Mouse (Mus musculus) retina, adult 2 months (tissue): Measurements from ENCODE around the gene Blnk.

ENCODE experiments used
- DNase-seq: peaks from one replicate; pipeline ENCODE4 v3.0.0-alpha.2; 2012; ENCODE audit warnings: low read depth, low spot score

Blnk gene

DNA sequence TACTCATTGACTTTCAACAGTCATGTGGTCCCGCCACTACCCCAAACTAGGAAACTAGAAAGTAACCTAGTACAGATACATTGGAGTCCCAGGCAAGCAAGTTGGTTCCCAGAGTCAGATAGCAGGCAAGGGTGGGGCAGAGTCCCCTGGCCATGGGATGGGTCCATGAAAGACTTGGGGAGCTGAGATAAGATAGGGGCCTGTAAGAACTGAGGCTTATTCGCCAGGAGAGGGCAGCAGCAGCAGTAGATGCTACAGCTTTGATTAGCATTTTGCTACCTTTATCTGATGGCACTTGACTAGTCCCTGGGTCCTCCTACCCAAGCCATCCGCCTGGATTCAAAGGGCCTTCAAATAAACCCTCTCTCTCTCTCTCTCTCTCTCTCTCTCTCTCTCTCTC is 5.2 kb upstream of the Blnk start:
- no peak for DNase-seq

DNA sequence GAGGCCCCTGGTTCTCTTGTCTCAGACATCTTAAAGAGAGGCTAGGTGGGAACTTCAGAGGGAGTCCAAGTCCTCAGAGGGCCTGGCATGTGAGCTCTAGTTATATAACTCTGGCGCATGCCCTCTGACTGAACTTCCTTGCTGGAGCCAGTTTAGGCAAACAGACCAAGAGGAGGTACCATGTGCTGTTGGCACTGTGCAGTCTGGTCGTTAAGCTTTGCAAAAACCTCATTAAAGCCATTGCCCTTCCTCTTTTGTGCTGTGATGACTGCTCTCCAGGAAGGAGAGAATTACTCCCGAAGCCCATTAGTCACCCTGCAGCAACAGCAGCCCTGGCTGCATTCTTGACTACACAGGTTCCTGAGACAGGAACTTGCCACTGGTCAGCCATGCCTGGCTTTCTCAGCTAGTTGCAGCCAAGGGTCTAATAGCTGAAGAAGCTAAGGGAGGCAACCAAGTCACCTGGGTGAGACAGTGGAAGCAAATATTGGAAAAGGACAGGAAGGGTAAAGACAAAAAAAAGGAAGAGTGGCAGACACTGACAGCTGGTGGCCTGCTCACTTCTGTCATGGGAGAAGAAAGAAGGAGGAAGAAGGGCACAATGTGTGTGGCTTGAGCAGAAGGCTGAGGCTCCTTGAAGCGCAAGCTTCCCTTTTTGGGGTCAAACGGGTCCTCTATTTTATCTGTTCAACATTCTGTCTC is 4.3 kb upstream of the Blnk start:
- DNase-seq, result no peak

DNA sequence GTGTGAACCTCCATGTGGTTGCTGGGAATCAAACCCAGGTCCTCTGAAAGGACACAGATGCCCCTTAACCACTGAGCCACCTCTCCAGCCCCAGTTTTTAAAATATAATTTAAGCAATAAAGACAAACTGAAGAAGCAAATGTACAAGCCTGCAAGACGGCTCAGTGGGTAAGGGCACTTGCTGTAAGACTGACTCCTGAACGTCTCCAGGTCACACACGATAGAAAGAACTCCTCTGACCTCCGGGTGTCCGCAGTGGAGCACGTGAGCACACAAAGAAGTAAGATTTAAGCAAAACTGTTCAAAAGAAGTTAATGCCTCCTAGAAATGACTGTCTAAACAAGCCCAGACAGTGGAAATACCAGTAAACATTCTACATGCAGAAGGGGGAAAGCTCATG is 2.4 kb upstream of the Blnk start:
- no peak for DNase-seq

DNA sequence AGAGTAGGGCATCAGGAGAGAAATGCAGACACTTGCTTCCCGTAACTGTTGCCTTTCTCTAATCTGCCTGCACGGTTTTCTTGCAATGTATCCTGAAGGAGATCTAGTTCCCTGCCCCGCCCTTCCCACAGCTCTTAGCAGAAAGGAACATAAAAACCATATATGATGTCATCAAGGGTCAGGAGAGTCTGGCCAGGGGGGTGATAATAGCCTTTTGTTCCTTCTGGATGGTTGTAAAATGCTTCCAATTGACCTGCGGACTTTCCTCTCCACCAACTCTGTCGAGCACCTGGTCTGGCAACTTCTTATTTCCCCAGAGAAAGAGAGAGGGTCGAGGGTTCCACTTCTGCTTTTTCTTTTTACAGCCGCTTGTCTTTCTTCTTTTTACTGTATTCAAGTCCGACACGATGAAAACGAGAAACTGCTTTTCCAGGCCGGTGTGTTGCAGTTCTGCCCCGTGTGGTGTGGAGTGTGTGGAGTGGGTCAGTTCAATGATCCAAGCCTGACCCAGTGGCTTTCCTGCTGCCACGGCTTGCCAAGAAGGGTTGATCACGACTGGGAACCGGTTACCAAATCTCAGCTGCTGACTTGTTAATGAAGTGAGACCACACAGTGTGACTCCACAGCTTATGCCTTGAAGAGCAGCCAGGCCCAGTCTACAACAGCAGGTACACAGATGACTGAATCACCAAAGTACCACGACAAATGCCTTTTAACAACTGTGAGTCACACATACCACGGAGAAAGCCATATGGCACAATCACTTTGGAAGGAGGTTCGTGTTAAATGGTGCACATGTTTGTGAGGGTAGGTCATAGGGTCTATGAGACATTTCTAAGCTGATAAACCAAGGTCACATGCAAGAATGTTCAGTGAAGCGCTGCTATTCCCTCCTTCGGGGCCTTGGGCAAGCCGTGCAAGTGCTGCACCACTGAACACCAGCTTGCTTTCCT is 1.4 kb upstream of the Blnk start:
- no peak for DNase-seq

DNA sequence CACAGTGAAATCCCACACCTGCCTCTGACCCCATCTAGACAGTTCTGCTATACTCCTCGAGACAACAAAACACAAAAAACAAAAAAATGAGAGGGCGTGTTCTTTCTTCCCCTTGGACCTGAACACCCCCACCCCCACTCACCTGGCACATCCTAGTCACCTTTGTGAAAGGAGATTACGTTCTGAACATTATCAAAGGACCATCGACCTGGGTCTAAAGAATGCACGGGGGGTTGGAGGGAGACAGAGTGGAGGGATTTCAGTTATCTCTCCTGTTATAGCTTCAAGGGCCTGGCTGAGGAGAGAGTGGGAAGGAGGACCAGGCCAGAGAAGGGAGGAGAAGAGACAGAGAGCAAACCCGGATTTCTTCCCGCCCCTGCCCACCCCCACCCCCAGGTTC is 576 bp upstream of the Blnk start:
- DNase-seq, result no peak

DNA sequence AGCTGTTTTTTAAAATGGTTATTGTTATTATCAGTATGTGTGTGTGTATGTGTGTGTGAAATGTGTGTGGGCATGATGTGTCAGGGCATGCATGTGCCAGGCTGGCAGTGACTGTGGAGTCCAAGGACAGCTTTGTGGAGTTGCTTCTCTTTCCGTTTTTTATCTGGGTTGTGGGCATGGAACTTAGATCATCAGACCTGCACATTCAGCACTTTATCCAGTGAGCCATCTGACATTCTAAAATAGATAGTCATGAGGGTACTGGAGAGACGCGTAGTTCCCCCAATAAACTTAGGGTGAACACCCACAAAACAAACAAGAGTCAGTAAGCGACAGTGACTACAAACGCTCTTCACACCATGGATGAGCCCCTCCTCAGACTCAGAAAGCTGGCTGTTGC is 979 bp downstream of the Blnk start:
- DNase-seq, result no peak

DNA sequence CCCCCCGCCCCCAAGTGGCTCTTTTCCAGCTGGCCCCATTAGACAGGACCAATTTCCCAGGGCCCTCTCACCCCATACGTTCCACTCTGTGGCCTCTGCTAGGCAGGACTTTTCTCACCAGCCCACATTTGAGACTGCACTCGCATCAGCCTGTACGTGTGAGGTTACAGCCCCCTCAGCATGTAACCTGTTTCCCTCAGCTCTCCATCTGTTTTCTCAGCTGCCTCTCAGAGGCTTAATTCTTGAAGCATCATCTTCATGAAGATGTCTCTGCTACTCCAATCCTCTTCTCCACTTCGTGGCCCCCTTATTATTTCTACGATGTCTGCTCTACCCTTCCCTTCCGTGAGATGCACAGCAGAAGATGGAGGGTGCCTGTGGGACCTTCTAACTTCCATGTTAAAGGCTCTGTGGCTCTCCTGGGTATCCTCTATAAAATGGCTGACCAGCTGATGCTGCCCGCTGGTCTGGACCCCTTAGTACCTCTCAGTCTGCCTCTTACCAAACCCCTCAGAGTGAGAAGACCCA is 1.8 kb downstream of the Blnk start:
- DNase-seq, result no peak

DNA sequence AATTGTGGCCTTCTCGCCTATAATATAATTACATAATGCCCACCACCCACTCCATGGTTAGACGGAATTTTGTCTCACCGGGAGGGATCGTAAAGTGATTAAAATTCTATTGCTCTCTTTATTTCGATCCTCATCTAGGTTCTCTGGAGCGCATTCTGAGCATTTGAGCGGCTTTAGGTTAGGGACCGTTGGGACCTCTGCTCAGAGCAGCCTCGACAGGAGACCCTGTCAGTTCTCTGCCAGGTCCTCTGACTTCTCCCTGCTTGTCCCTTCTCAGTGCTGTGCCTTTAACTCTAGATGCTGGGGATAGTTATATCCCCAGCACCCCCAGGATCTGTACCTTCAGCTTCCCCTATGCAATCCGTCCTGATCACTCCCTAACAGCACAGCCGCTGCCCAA is 2.2 kb downstream of the Blnk start:
- DNase-seq, result no peak

DNA sequence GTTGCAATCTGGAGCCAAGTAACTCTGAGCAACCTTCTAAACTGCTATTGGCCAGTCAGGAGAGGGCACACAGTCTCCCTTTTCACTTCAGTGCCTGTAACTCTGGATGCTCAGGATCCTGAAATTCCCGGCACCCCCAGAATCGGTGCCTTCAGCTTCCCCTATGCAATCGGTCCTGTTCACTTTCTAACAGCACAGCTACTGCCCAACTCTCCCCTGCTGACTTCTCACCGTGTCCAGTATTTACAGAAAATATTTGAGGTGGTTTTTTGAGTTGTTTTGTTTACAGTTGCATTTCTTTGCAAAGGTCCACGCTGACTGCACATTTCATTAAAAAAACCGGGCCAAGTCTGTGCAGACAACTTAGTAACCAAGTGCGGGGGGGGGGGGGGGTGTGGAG is 2.7 kb downstream of the Blnk start:
- DNase-seq, result no peak

DNA sequence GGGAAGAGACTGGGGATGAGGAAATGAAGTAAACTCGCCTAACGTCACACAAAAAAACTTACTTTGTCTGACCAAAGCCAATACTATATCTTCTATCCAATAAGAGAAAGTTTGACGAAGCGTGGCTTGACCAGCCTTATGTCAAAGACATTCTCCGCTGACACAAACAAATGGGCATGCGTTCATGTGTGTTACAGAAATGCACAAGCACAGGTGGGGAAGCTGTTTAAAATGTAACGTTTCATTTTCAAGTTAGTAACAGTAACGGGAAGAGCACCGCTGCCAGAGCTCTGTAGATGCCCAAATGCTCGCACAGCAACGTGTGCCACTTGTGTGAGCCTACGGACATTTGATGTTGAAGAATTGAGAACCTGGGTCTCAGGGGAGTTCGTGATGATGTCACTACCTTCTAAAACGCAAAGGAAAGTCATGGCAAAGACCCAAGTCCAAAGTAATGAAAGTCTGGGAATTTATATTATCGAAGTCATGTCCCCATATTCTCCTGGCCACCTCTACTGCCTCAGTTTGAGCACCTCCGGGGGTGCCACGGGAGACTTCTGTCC is 3.5 kb downstream of the Blnk start:
- DNase-seq, result no peak

DNA sequence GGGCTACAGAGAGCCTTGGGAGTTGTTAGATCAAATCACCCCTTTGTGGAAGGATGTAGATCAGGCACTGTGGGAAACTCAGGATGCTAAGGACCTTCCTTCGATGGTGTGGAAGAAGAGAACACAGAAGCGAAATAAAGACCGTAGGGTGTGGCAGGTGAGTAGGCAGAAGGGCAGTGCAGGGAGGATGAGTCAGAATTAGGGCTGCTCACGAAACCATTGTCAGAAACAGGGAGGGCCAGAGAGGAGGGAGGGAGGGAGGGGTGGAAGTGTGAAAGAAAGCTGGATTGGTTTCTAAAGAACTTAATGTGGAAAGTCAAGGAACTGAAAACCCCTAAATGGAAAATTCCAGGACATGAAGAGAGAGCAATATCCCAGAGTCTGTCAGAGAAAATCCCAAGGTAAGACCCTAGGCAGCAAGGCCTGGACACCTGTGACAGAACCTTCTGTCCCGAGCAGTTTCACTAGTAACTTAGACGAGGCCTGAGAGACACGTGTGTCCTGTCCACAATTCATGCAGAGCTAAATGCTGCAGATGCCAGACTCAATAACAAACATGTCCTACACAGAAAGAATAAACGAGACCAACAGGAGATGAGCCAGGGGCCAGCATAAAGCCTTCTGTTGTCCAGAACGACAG is 4.3 kb downstream of the Blnk start:
- no peak for DNase-seq

DNA sequence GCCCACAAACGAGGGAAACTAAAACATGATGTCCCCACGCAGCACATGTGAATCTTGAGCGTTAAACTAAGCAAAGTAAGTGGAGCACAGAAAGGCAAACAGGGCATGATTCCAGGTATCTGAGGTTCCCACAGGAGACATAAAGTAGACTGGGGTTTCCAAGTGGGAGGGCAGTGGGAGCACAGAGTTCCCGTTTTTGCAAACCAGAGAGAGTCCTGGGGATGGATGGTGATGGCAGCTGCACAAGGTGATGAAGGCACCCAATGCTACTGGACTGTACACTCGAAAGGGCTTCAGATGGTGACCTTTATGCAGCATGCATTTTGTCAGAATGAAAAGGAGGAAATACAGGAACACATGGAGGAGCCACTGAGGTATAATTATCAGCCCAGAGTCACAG is 5.5 kb downstream of the Blnk start:
- no peak for DNase-seq

DNA sequence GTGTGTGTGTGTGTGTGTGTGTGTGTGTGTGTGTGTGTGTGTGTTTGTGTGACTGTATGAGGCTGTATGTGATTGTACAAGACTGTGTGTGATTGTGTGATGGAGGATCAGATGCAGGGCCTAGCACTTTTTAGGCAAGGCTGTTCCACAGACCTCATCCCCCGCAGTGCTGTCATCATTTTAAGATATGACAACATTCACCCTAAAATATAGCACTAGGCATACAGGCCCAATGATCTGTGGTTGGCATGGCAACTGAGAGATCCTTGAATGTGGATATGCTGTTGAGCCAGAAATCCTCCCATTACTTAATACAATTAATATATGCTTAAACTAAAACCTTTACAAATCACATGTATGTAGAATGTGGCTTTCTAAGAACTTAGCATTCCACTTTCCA is 9.8 kb downstream of the Blnk start:
- no peak for DNase-seq

DNA sequence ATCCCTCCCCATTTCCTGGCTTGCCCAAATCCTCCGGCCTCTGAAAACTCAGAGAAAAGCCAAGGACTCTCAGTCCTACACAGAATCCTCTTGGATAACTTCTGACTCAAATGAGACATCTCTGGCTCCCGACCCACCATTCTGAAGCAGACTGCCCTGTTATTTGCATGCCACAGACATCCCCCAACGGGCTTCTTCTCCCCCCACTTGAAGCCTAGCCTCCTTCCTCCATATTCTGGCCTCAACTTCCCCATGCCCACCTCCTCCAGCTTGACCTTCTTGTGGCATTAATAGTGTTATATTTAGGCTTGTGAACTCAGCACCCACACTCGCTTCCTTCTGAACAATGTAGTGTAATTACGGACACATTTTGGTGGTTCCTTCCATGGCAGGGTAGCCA is 13.7 kb downstream of the Blnk start:
- DNase-seq, result no peak

DNA sequence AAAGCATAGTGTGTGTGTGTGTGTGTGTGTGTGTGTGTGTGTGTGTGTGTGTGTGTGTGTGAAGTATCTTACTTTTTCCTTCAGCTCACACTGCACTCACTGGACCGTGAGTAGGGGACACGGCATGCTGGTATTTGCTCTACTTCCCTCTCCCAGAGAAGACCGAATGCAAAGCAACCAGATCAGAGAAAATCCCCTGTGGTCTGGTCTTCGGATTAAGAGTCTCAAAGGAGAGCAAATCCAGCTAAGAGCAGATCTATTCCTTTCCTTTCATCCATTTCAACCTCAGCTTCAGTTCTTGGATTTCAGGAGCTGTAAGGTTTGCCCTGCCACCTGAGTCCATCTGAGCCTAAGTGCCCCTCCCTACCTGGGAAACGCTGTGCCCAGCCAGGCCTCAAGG is 16.3 kb downstream of the Blnk start:
- peak; percentile 4 for DNase-seq

DNA sequence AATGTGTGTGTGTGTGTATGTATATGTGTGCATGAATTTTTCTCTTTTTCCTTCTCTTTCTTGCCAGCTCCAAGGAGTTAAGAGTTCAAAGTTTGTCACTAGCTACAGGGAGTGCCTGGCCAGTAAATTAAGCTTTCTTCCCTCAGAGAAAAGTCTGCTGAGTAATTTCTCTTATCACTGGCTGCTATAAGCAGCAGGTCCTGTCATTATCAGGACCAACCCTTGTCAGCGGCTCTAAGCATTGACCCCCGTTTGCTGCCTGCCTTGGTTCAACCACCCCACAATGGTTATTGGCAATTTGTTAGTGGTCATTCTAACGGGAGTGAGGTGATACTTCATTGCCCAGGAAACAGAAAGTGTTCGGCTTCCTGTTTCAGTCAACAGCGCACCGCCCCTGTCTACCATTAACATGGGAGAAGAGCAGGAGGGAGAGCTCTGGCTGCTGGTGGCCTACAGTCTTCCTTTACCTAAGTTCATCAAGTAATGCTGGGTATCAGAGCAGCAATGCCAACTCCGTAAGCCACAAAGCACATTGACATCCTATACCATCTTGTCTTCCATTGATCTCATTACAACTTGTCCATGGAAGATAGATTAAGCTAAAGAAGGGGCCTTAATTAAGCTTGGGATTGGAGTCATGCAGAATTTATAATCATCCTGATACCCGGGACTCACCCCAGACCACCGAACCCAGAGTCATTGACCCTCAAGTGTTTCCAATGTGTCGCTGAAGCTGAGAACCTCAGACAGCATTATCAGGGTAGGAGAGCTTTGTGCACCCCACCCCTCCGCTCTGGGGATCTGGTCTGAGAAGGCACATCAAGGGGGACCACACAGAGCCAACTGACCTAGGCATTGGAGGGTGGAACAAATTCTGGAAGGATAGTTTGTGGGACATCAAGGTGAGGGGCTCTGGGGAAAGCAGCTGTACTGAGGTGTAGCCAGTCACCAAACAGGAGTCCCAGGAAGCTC is 17.1 kb downstream of the Blnk start:
- no peak for DNase-seq

DNA sequence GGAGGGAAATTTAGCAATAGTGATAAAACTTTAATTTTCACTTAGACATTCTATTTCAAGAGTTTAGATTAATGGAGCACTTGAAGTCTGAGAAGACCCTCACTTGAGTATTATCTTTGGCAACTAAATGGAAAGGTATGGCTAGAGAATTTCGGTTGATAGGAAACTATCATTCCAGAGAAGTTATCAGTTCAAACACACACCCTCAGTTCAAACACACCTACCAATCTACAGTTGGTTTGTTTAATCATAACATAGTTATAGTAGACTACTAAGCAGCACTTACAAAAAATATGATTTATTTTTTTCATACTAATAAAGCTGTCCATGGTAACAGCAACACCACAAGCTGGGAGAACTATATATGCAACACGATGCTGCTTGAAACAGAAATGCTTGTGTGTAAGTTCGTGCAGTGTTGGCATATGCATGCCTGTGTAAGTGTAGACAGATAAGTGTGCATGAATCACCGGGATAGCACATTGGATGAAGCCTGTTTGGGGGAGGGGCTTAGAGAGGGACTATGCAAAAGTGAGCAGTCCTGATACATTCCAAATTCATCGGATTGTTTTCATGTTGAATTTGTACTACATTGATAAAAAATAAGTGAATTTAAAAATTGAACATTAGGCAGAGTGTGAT is 22.9 kb downstream of the Blnk start:
- DNase-seq, result no peak

DNA sequence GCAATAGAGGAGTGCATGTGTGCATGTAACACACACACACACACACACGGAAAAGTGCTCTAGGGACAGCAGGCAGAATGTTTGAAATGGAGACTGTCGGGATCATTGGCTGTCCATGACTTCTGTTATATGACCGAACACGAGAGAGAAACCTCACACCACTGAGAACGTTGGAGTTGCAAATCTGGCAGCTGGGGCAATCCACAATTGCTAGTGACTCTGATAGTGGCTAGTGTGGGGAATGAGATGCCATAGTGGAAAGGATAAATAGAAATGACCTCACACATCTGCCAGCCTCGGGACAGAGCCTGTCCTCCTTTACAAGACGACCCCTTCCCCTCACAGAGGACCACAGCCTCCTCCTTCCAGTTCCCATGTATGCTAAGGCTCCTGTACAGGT is 23.6 kb downstream of the Blnk start:
- DNase-seq, result no peak

DNA sequence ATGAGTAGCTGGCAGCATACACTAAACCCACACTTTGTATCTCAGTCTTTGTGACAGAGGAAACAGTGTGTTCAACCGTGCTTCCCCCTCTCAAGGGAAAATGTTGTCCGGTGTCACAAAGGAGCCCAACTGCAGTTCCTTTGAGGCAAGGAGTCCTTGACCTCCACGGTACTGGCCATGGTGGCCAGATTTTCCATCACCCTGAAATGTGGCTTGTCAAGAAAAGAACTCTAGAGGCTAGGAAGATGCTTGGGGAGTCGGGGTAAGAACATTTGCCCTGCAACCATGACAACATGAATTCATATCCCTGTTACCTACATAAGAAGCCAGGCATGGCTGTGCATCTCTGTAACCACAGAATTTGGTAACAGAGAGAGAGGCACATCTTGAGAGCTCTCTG is 24.0 kb downstream of the Blnk start:
- DNase-seq, result no peak
